Mouse (Mus musculus) heart, embryonic 16.5 days (tissue): ENCODE results near the gene Gm44503. TPM values are rescaled to one million over a fixed set of nuclear protein-coding genes. Genes with fewer than 3 reads are reported as not detected.
A peak's percentile ranks its signal among the peaks of the same experiment; 100 is the strongest.

Experiments
- ATAC-seq: fragments of 200-750 bp; cut with Nextera tagmentation; replicated peaks from 2 replicates; pipeline ENCODE4 v1.8.0; 2017; ENCODE audit warnings: moderate number of reproducible peaks; ENCODE audit not compliant: insufficient read depth, low FRiP score; ENCODE audit errors: extremely low read depth
- H3K27ac ChIP-seq: fragments of 300-500 bp; sonication (generic); 2 replicates; pipeline ENCODE4 v1.5.1; 2014; ENCODE audit warnings: mild to moderate bottlenecking, low read length, control low read depth, moderate library complexity
- H3K27me3 ChIP-seq: fragments of 300-500 bp; sonication (generic); 2 replicates; pipeline ENCODE4 v1.6.1; 2014; ENCODE audit warnings: low read length, mixed read lengths; ENCODE audit not compliant: control insufficient read depth, insufficient read depth
- H3K36me3 ChIP-seq: fragments of 300-500 bp; sonication (generic); 2 replicates; pipeline ENCODE4 v1.6.1; 2014; ENCODE audit not compliant: control insufficient read depth, insufficient read depth
- H3K4me1 ChIP-seq: fragments of 300-500 bp; sonication (generic); 2 replicates; pipeline ENCODE4 v1.6.1; 2014; ENCODE audit warnings: low read length, mixed read lengths; ENCODE audit not compliant: control insufficient read depth, insufficient read depth
- H3K4me2 ChIP-seq: fragments of 300-500 bp; sonication (generic); 2 replicates; pipeline ENCODE4 v1.6.1; 2014; ENCODE audit warnings: low read depth, mild to moderate bottlenecking, control low read depth, low read length
- H3K4me3 ChIP-seq: fragments of 300-500 bp; sonication (generic); 2 replicates; pipeline ENCODE4 v1.5.1; 2014; ENCODE audit warnings: mild to moderate bottlenecking, control low read depth, low read length
- H3K9ac ChIP-seq: fragments of 300-500 bp; sonication (generic); 2 replicates; pipeline ENCODE4 v1.6.1; 2014; ENCODE audit warnings: low read length, control low read depth
- H3K9me3 ChIP-seq: fragments of 300-500 bp; sonication (generic); replicated peaks from 2 replicates; pipeline ENCODE4 v1.6.1; 2016; ENCODE audit warnings: low read length; ENCODE audit not compliant: control insufficient read depth
- WGBS: fragments of 180-500 bp; shearing (Covaris S2); extraction: QIAGEN DNeasy Blood & Tissue Kit; methylation state at CpG from one replicate; pipeline ENCODE4 v1.1.7; 2014; 5-methylcytosine and 5-hydroxymethylcytosine counted together
- polyA plus RNA-seq: library from polyadenylated mRNA; unstranded; fragments of >200 nt; fragmentation: Nextera tagmentation; extraction: Ambion mirVana; gene quantifications from 2 replicates; pipeline ENCODE4 v1.2.1, GENCODE M21; 2015

Gm44503 gene
- polyA plus RNA-seq, 1 experiment from 2014 or later = not detected

DNA sequence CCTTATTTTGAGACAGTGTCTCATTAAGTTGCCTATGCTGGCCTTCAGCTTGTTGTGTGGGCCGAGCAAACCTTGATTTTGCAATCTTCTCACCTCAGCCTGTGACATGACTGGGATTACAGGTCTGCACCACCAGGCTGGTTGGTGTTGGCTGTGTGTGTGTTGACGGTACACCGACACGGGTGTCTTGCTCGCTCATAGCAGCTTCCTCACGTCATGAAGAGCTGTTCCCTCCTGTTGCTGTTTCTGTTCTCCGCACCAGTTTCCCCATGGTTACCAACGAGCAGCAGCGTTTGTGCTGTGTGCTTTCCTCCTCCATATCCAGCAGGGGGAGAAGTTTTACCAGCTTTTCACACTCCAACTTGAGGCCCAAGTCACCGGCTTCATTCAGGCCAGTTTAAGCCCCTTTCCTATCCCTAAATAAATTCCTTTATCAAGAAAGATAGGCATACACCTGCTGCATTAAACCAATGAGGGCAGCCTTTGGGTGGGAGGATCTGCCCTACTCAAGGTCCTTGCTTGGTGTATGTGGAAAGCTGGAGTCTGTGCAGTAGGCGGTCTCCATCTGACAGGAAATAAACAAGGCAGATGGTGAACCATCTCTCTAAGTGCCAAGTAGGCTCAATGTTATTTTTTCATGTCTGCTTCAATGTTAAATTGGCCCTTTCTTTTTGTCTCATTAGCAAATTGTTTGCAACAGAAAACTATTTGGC is 9.9 kb downstream of the Gm44503 start:
- no peak overlapping the region for H3K4me3 ChIP-seq
- H3K9me3 ChIP-seq = no peaks in the 10 kb centered on the region
- H3K27ac ChIP-seq = no peak overlapping the region
- H3K9ac ChIP-seq = no peak overlapping the region
- H3K27me3 ChIP-seq = no peaks in the 10 kb centered on the region
- no peaks in the 10 kb centered on the region for H3K36me3 ChIP-seq
- no peak overlapping the region for H3K4me2 ChIP-seq
- peak; percentile 52; the same call in 1 of the 2 replicates for ATAC-seq
- no peaks in the 10 kb centered on the region for H3K4me1 ChIP-seq
- 29% methylated on average over 11 of the region's 11 CpGs for WGBS

DNA sequence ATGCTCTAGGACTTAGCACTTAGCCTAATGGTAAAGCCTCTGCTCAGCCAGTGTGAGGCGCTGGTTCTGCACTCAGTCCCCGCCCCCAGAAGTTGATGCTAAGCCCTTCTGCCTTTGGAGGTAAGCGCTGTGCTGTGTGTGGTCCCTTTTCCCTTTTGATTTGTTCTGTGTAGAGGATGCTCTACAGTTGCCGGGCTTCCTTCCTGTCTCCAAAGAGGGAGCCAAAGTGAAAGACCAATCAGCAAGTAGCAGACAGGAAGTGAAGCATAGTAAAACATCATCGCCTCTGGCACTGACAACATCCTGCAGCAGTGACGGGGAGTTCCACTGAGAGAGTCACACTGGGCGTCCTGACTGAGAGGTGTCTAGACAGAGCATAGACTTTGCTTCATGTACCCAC is 11.2 kb downstream of the Gm44503 start:
- Histone ChIP-seq H3K9me3 (no peaks in the 10 kb centered on the region), H3K9ac (no peak overlapping the region), H3K27me3 (no peaks in the 10 kb centered on the region), H3K4me3 (no peak overlapping the region), H3K27ac (no peak overlapping the region), H3K36me3 (no peaks in the 10 kb centered on the region), H3K4me1 (no peaks in the 10 kb centered on the region), H3K4me2 (no peak overlapping the region)
- 63% methylated on average over 7 of the region's 7 CpGs for WGBS
- no peak for ATAC-seq

DNA sequence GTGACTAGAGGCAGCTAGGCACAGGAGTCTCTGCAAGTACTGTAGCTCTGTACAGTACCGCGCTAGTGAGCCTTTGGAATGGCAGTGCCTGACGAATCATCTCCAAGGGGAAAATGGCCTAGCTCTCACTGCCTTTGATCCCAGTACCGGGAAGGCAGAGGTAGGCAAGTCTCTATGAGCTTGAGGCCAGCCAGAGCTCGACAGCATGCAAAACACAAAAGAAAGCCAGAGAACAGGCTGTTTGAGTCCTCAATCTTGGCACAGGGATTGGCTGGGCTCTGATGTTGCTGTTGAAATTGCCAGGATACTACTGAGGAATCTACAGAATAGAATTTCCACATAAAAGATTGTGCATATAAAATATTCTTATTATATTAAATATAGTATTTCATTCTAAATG is 13.8 kb downstream of the Gm44503 start:
- H3K27me3 ChIP-seq = no peaks in the 10 kb centered on the region
- no peak overlapping the region for H3K4me2 ChIP-seq
- 77% methylated on average over 5 of the region's 5 CpGs for WGBS
- H3K9ac ChIP-seq = no peak overlapping the region
- H3K9me3 ChIP-seq = no peaks in the 10 kb centered on the region
- no peaks in the 10 kb centered on the region for H3K4me1 ChIP-seq
- no peak overlapping the region for H3K4me3 ChIP-seq
- no peak overlapping the region for H3K27ac ChIP-seq
- no peak for ATAC-seq
- no peaks in the 10 kb centered on the region for H3K36me3 ChIP-seq

DNA sequence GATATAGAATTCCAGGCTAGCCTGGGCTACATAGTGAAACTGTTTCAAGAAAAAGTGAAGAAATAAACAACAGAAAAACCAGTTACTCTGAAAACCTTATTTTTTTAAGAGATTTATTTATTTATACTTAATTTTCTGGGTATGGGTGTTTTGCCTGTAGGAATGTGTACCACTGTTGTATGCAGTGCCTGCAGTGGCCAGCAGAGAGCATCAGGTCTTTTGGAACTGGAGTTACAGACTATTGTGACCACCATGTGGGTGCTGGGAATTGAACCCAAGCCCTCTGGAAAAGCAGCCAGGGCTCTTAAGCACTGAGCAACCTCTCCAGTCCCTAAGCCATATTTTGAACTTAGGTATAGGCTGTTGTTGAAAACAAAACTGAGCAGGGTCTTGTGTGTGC is 14.3 kb downstream of the Gm44503 start:
- Histone ChIP-seq H3K4me2 (no peak overlapping the region), H3K4me1 (no peaks in the 10 kb centered on the region), H3K9me3 (no peaks in the 10 kb centered on the region), H3K9ac (no peak overlapping the region), H3K27ac (no peak overlapping the region), H3K4me3 (no peak overlapping the region), H3K27me3 (no peaks in the 10 kb centered on the region), H3K36me3 (no peaks in the 10 kb centered on the region)
- no peak for ATAC-seq

DNA sequence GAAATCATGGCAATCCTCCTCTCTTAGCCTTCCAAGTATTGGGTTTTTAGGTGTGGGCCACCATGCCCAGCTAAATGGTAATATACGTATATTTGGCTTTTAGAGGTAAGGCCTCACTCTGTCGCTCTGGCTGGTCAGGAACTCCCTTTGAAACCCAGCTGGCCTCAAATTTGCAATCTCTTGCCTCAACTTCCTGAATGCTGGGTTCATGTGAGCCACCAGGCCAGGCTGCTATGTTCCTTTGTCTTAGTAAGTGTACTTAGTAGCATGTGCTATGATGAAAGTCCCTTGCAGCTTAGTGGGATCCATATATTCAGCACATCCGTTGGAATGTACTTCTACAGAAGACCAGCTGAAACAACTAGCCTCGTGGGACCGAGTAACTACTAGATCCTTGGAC is 16.1 kb downstream of the Gm44503 start:
- H3K9me3 ChIP-seq = no peaks in the 10 kb centered on the region
- H3K27ac ChIP-seq = no peak overlapping the region
- no peak overlapping the region for H3K9ac ChIP-seq
- no peaks in the 10 kb centered on the region for H3K4me1 ChIP-seq
- H3K4me2 ChIP-seq = no peak overlapping the region
- H3K4me3 ChIP-seq = no peak overlapping the region
- ATAC-seq = no peak
- 83% methylated on average over 5 of the region's 5 CpGs for WGBS
- H3K36me3 ChIP-seq = no peaks in the 10 kb centered on the region
- no peaks in the 10 kb centered on the region for H3K27me3 ChIP-seq

DNA sequence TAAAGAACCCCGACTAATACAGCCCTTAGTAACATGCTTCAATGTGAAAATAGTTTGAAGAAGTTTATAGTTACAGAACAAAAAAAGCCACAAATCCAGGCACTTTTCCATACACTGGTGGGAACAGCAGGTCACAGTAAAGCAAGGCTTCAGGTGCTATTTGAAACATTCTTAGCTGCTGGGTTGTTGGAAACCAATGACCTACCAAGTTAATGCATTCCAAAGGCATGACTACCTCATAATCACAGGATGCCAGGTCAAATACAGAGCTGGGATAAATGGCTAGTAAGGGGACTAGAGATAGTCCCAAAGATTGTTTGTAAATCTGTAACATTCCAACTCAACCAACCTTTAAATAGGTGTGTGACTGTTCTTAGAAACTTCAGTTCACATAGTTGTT is 16.6 kb downstream of the Gm44503 start:
- Histone ChIP-seq H3K9ac (no peak overlapping the region), H3K27ac (no peak overlapping the region), H3K4me1 (no peaks in the 10 kb centered on the region), H3K4me2 (no peak overlapping the region), H3K9me3 (no peaks in the 10 kb centered on the region), H3K36me3 (no peaks in the 10 kb centered on the region), H3K27me3 (no peaks in the 10 kb centered on the region), H3K4me3 (no peak overlapping the region)
- WGBS = 71% methylated on average over 1 of the region's 1 CpGs
- no peak for ATAC-seq

DNA sequence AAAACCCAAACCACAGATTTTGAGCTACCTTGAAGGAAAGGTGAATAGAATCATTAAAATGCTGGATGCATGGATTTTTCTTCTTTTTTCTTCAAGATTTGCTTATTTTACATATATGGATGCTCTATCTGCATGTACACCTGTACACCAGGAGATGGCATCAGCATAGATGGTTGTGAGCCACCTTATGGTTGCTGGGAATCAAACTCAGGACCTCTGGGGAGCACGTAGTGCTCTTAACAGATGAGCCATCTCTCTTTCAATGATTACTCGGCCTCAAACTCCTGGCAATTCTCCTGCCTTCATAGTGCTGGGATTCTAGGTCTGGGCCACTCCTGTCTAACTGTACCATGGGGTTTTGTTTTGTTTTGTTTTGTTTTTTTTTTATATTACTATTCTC is 24.4 kb downstream of the Gm44503 start:
- 51% methylated on average over 2 of the region's 2 CpGs for WGBS
- ATAC-seq = no peak

DNA sequence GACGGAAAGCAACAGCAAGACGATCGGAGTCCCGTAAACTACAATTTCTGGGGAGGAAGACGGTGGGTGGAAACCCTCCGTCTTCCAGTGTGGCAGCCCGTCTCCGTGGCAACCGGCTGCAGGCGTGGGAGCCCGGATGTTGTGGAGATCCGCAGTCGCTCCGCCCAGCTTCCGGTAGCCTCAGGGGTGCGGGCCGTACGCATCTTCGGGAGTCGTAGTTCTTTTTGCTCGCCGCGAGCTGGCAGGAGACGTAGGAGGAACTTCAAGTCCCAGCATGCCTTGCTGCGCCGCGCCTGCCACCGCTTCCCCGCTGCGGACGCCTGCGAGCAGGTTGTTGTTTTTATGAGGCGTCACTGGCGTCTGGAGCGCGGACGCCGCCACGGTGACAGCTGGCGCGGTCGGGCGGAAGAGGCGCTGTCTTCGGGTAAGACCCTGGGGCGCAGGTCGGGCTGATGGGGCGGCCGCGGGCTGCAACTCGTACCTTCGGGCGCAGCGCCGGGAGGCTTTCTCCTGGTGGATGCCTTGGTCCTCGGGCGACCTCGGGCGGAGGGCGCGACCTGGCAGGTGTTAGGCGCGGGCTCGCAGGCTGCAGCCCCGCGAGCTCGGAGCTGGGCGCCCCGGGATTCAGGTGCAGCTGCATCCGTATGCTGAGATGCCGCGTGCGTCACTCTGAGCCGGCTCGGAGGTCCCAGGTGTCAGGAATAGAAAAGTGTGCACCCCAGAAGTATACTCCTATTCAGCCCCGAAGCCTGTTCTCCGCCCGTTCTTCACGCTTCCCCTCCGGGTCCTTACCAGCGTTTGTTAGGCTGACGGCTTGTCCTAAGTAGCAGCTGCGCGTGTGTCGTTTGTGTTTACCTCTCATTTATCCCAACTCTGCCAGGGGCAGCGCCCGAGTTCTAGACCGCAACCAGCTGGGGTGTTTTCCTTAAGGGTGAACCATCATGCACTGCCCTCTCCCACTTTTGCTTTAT is 26.9 kb downstream of the Gm44503 start, which contains the start of the genes Ccpg1os and Ccpg1:
Gene Ccpg1os, minus strand, starts transcription at position 133 of the 971 bp plus-strand sequence.
Gene Ccpg1, plus strand, starts transcription at position 180 of the 971 bp plus-strand sequence.
- Histone ChIP-seq H3K27ac (peak within 1 kb of the TSS; percentile 58), H3K4me3 (peak within 1 kb of the TSS; percentile 81), H3K4me1 (peaks cover 9% of the 10 kb centered on the region), H3K9me3 (no peaks in the 10 kb centered on the region), H3K4me2 (peak within 1 kb of the TSS; percentile 86), H3K9ac (peak within 1 kb of the TSS; percentile 77), H3K36me3 (no peaks in the 10 kb centered on the region), H3K27me3 (no peaks in the 10 kb centered on the region)
- peak; percentile 99 for ATAC-seq
- under 1% methylated on average over 88 of the region's 88 CpGs for WGBS

More for the DNA sequence above, 24.4 kb downstream of the Gm44503 start:
- Histone ChIP-seq H3K27ac (no peak overlapping the region), H3K9ac (no peak overlapping the region), H3K4me2 (no peak overlapping the region), H3K4me1 (peaks cover 9% of the 10 kb centered on the region), H3K9me3 (no peaks in the 10 kb centered on the region), H3K36me3 (no peaks in the 10 kb centered on the region), H3K27me3 (no peaks in the 10 kb centered on the region), H3K4me3 (no peak overlapping the region)

DNA sequence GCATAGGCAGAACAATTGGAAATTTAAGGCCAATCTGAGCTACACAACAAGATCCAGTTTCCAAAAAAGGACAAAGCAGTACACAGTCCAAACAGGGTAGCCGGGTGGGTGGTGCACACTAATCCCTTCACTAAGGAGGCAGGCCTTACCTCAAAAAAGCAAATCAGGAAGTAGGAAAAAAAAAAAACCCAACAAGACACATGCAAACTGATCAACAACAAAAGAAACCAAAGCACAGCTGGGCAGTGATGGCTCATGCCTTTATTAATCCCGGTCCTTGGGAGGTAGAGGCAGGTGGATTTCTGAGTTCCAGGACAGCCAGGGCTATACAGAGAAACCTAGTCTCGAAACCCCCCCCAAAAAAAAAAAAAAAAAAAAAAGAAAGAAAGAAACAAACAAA is 29.1 kb downstream of the Gm44503 start:
- Histone ChIP-seq H3K4me2 (no peak overlapping the region), H3K9me3 (no peaks in the 10 kb centered on the region), H3K27ac (no peak overlapping the region), H3K27me3 (no peaks in the 10 kb centered on the region), H3K36me3 (no peaks in the 10 kb centered on the region), H3K4me3 (no peak overlapping the region), H3K4me1 (peaks cover 9% of the 10 kb centered on the region), H3K9ac (no peak overlapping the region)
- no peak for ATAC-seq
- 57% methylated on average over 3 of the region's 3 CpGs for WGBS
